18 mouse cellular contexts compared by ENCODE assay signal in genomic region chr16:56686747-56687146, GRCm38 (mm10). TPM values are rescaled to one million over a fixed set of nuclear protein-coding genes. Genes with fewer than 3 reads are reported as not detected.
A peak's percentile ranks its signal among the peaks of the same experiment; 100 is the strongest.
DNase-seq lines count a peak whose midpoint lies in the region; ATAC-seq lines count a peak whose summit lies in the region.
"Had no signal": no experiment of that assay in that cellular context is flagged by ENCODE, and none has a peak within 500 bp of the region (broad histone marks: within the 10 kb centered on the region; RNA-seq: fewer than 3 reads in every experiment).

No protein-coding gene starts in this region.

- H3K27ac ChIP-seq in midbrain, embryonic 11.5 days (ENCODE audit: low read depth, low read length): no peak overlapping the region
- H3K27ac ChIP-seq in midbrain, embryonic 14.5 days (replicated peaks; ENCODE audit: low read depth, low read length): no peak overlapping the region
- H3K27ac ChIP-seq: embryonic facial prominence, embryonic 10.5 days; embryonic facial prominence, embryonic 12.5 days had no signal

- no peaks in the 10 kb centered on the region for H3K27me3 ChIP-seq in midbrain, embryonic 11.5 days (ENCODE audit: control insufficient read depth, insufficient read depth, low read length)
- no peaks in the 10 kb centered on the region for H3K27me3 ChIP-seq in midbrain, embryonic 14.5 days (ENCODE audit: control insufficient read depth, insufficient read depth, low read length)
- H3K27me3 ChIP-seq: embryonic facial prominence, embryonic 12.5 days had no signal

- H3K9me3 ChIP-seq in midbrain, embryonic 11.5 days (ENCODE audit: control insufficient read depth, low read length): no peaks in the 10 kb centered on the region
- H3K9me3 ChIP-seq in midbrain, embryonic 14.5 days (ENCODE audit: control insufficient read depth, low read length): no peaks in the 10 kb centered on the region
- H3K9me3 ChIP-seq: embryonic facial prominence, embryonic 10.5 days; embryonic facial prominence, embryonic 12.5 days had no signal

- no peak for DNase-seq in frontal cortex, postnatal 14 days (ENCODE audit: low spot score in 2 of 2)
- peak; percentile 57 for DNase-seq in midbrain, embryonic 11.5 days (ENCODE audit: low spot score, missing footprints)
- no peak for DNase-seq in midbrain, embryonic 14.5 days
- peak; percentile 26 for DNase-seq in telencephalon, adult 2 months (ENCODE audit: low read depth, low spot score)
- no peak for DNase-seq in kidney, postnatal 25 days
- DNase-seq: adrenal gland, adult 2 months; adrenal gland, postnatal 10 days; adrenal gland, postnatal 25 days; cerebellum, adult 11-12 months; cerebellum, adult 2 months; cerebellum, adult 9-10 months; cerebellum, postnatal 10 days; cerebellum, postnatal 25 days had no signal

- H3K9ac ChIP-seq in midbrain, embryonic 11.5 days (ENCODE audit: low read length): no peak overlapping the region
- no peak overlapping the region for H3K9ac ChIP-seq in midbrain, embryonic 14.5 days (replicated peaks; ENCODE audit: low read length)
- H3K9ac ChIP-seq: embryonic facial prominence, embryonic 12.5 days had no signal

- H3K36me3 ChIP-seq in midbrain, embryonic 11.5 days (ENCODE audit: control insufficient read depth, insufficient read depth, low read length): peaks cover 5% of the 10 kb centered on the region; the same call in 1 of the 2 replicates
- peaks cover 45% of the 10 kb centered on the region for H3K36me3 ChIP-seq in midbrain, embryonic 14.5 days (ENCODE audit: control insufficient read depth, insufficient read depth, low read length)

- no peak overlapping the region for H3K4me2 ChIP-seq in midbrain, embryonic 11.5 days
- H3K4me2 ChIP-seq in midbrain, embryonic 14.5 days (ENCODE audit: low read length): no peak overlapping the region
- H3K4me2 ChIP-seq: embryonic facial prominence, embryonic 12.5 days had no signal

- H3K4me1 ChIP-seq in midbrain, embryonic 11.5 days (ENCODE audit: control insufficient read depth, insufficient read depth, low read length): no peaks in the 10 kb centered on the region
- no peaks in the 10 kb centered on the region for H3K4me1 ChIP-seq in midbrain, embryonic 14.5 days (ENCODE audit: control insufficient read depth, insufficient read depth, low read length)
- H3K4me1 ChIP-seq: embryonic facial prominence, embryonic 10.5 days; embryonic facial prominence, embryonic 12.5 days had no signal

- WGBS in midbrain, embryonic 11.5 days: 89% methylated on average over 5 of the region's 5 CpGs
- WGBS in midbrain, embryonic 14.5 days: 93% methylated on average over 5 of the region's 5 CpGs

- H3K4me3 ChIP-seq in midbrain, embryonic 11.5 days (ENCODE audit: low read depth, low read length): no peak overlapping the region
- no peak overlapping the region for H3K4me3 ChIP-seq in midbrain, embryonic 14.5 days (replicated peaks; ENCODE audit: low read depth, low read length)
- H3K4me3 ChIP-seq: embryonic facial prominence, embryonic 10.5 days; embryonic facial prominence, embryonic 12.5 days had no signal

- peak; percentile 81 for ATAC-seq in frontal cortex, adult (ENCODE audit: low TSS enrichment)
- no peak for ATAC-seq in midbrain, embryonic 11.5 days (ENCODE audit: low FRiP score)
- no peak for ATAC-seq in midbrain, embryonic 14.5 days (ENCODE audit: low FRiP score, low TSS enrichment)
- ATAC-seq: forebrain, embryonic 14.5 days; forebrain, embryonic 16.5 days had no signal

RNA-seq across cellular contexts. Expression of gene Tfg, which starts 30.5 kb away (rescaled TPM):
- 248 and 257 TPM in 2 replicates for polyA plus RNA-seq in midbrain, embryonic 11.5 days (2014; fragmentation: Nextera tagmentation; extraction: Ambion mirVana)
- 164 and 171 TPM in 2 replicates for polyA plus RNA-seq in midbrain, embryonic 14.5 days (2014; fragmentation: Nextera tagmentation; extraction: Ambion mirVana)

Comparison
In these comparisons a context has a peak if more than half of its experiments do, and no peak if none do; other contexts are left out.
1. DNase-seq: peak in midbrain, embryonic 11.5 days (single experiment) and telencephalon, adult 2 months (single experiment); none in frontal cortex, postnatal 14 days (0 of 2), midbrain, embryonic 14.5 days (single experiment) and kidney, postnatal 25 days (0 of 2).